Mouse (Mus musculus) testis, adult 2 months (tissue): ENCODE results near the gene Carmil1. TPM values are rescaled to one million over a fixed set of nuclear protein-coding genes. Genes with fewer than 3 reads are reported as not detected.
A peak's percentile ranks its signal among the peaks of the same experiment; 100 is the strongest.

Experiments used
- H3K27ac ChIP-seq: fragments of 200-500 bp; 2 replicates; pipeline ENCODE4 v1.5.1; 2012; ENCODE audit warnings: low read depth, low read length; ENCODE audit not compliant: control insufficient read depth, insufficient read depth
- H3K27me3 ChIP-seq: fragments of 200-500 bp; 2 replicates; pipeline ENCODE4 v1.6.1; 2012; ENCODE audit warnings: mild to moderate bottlenecking, low read length, moderate library complexity; ENCODE audit not compliant: control insufficient read depth, insufficient read depth
- H3K36me3 ChIP-seq: fragments of 200-500 bp; 2 replicates; pipeline ENCODE4 v1.6.1; 2012; ENCODE audit warnings: mild to moderate bottlenecking, low read length; ENCODE audit not compliant: control insufficient read depth, insufficient read depth
- H3K4me1 ChIP-seq: fragments of 200-500 bp; 2 replicates; pipeline ENCODE4 v1.6.1; 2012; ENCODE audit warnings: low read length; ENCODE audit not compliant: control insufficient read depth, insufficient read depth
- H3K4me3 ChIP-seq: fragments of 200-500 bp; 2 replicates; pipeline ENCODE4 v1.5.1; 2012; ENCODE audit warnings: low read depth, mild to moderate bottlenecking, low read length, moderate library complexity, mixed read lengths; ENCODE audit not compliant: control insufficient read depth
- CTCF ChIP-seq: fragments of 200-500 bp; IDR thresholded peaks from 2 replicates; pipeline ENCODE4 v1.5.1; 2012; ENCODE audit warnings: low read depth, mild to moderate bottlenecking, inconsistent platforms, low read length, moderate library complexity; ENCODE audit not compliant: control insufficient read depth, insufficient read depth, insufficient replicate concordance
- POLR2A ChIP-seq: fragments of 200-500 bp; IDR thresholded peaks from 2 replicates; pipeline ENCODE4 v1.6.1; 2012; ENCODE audit warnings: low read depth, mild to moderate bottlenecking, inconsistent platforms, low read length, moderate library complexity; ENCODE audit not compliant: control insufficient read depth
- polyA plus RNA-seq: library from polyadenylated mRNA; depleted of rRNA; stranded (reverse); fragments of >200 nt; gene quantifications from 2 replicates; pipeline ENCODE4 v1.2.3, GENCODE M21; 2012

Carmil1 gene
- polyA plus RNA-seq, 1 experiment: 32.8 TPM

- peaks cover 2% of the 10 kb centered on the region; the same call in 1 of the 2 replicates for H3K4me1 ChIP-seq
- H3K4me3 ChIP-seq: no peak overlapping the region
- H3K27ac ChIP-seq: no peak overlapping the region
- no peak for TF ChIP-seq CTCF
- no peak for TF ChIP-seq POLR2A
- H3K36me3 ChIP-seq: no peaks in the 10 kb centered on the region
- no peaks in the 10 kb centered on the region for H3K27me3 ChIP-seq
Observed at GRCm38 (mm10) chr13:24311011-24311940, 30.7 kb upstream of the Carmil1 start.

- Histone ChIP-seq H3K27ac (peak overlapping the region; percentile 82), H3K4me1 (peaks cover 3% of the 10 kb centered on the region; the same call in 1 of the 2 replicates), H3K36me3 (no peaks in the 10 kb centered on the region), H3K27me3 (no peaks in the 10 kb centered on the region), H3K4me3 (no peak overlapping the region)
- no peak for TF ChIP-seq POLR2A
- TF ChIP-seq CTCF: peak; percentile 23; the same call in 1 of the 2 replicates
Observed at GRCm38 (mm10) chr13:24306248-24306647, 25.7 kb upstream of the Carmil1 start.

- H3K27me3 ChIP-seq: no peaks in the 10 kb centered on the region
- peak overlapping the region; percentile 13; the same call in 1 of the 2 replicates for H3K27ac ChIP-seq
Observed at GRCm38 (mm10) chr13:24305486-24305885, 24.9 kb upstream of the Carmil1 start.

GRCm38 (mm10) chr13:24297252-24297651 lies 16.7 kb upstream of the Carmil1 start:
- Histone ChIP-seq H3K27me3 (no peaks in the 10 kb centered on the region), H3K36me3 (no peaks in the 10 kb centered on the region), H3K4me3 (no peak overlapping the region), H3K27ac (no peak overlapping the region), H3K4me1 (no peaks in the 10 kb centered on the region)
- TF ChIP-seq CTCF (peak; percentile 46; the same call in 1 of the 2 replicates), POLR2A (no peak)

More at GRCm38 (mm10) chr13:24305486-24305885, 24.9 kb upstream of the Carmil1 start:
- Histone ChIP-seq H3K36me3 (no peaks in the 10 kb centered on the region), H3K4me1 (peaks cover 3% of the 10 kb centered on the region; the same call in 1 of the 2 replicates), H3K4me3 (no peak overlapping the region)
- TF ChIP-seq CTCF: no peak
- no peak for TF ChIP-seq POLR2A

GRCm38 (mm10) chr13:24287381-24287780 lies 6.8 kb upstream of the Carmil1 start:
- no peaks in the 10 kb centered on the region for H3K36me3 ChIP-seq

GRCm38 (mm10) chr13:24279762-24280438 lies 695 bp downstream of the Carmil1 start:
- TF ChIP-seq POLR2A: no peak
- TF ChIP-seq CTCF: no peak
- Histone ChIP-seq H3K4me1 (peaks cover 7% of the 10 kb centered on the region), H3K27me3 (no peaks in the 10 kb centered on the region), H3K36me3 (no peaks in the 10 kb centered on the region), H3K27ac (0 out of 2 replicates have a peak overlapping the region, but pooled peaks have one; percentile 5), H3K4me3 (peak overlapping the region; percentile 87)

More at GRCm38 (mm10) chr13:24287381-24287780, 6.8 kb upstream of the Carmil1 start:
- TF ChIP-seq POLR2A (no peak), CTCF (no peak)
- Histone ChIP-seq H3K27ac (no peak overlapping the region), H3K27me3 (no peaks in the 10 kb centered on the region), H3K4me1 (no peaks in the 10 kb centered on the region), H3K4me3 (no peak overlapping the region)

- H3K4me1 ChIP-seq: peaks cover 7% of the 10 kb centered on the region
- H3K27ac ChIP-seq: 0 out of 2 replicates have a peak overlapping the region, but pooled peaks have one; percentile 5
- H3K27me3 ChIP-seq: no peaks in the 10 kb centered on the region
- peak overlapping the region; percentile 87 for H3K4me3 ChIP-seq
- TF ChIP-seq CTCF: no peak
- no peak for TF ChIP-seq POLR2A
- H3K36me3 ChIP-seq: no peaks in the 10 kb centered on the region
Observed at GRCm38 (mm10) chr13:24279407-24279761, 1.2 kb downstream of the Carmil1 start.
